Mouse (Mus musculus): ENCODE measurements around the gene Gabpb2.

Gabpb2 gene

GRCm38 (mm10) chr3:95217255-95218134 is at the start of gene Gabpb2:
Gene Gabpb2 (minus strand): TSS chr3:95217916.
- DNase-seq (ENCODE audit: low read depth, low spot score): peak; percentile 98

- no peak for DNase-seq (ENCODE audit: low read depth, low spot score)
Measured at GRCm38 (mm10) chr3:95266052-95266451, 48.3 kb upstream of the Gabpb2 start.

GRCm38 (mm10) chr3:95264724-95265123 is 47.0 kb upstream of the Gabpb2 start:
- peak; percentile 69 for DNase-seq (ENCODE audit: low read depth, low spot score)

- peak; percentile 64 for DNase-seq (ENCODE audit: low read depth, low spot score)
Measured at GRCm38 (mm10) chr3:95263089-95263739, 45.5 kb upstream of the Gabpb2 start.

GRCm38 (mm10) chr3:95261975-95262374 is 44.3 kb upstream of the Gabpb2 start:
- no peak for DNase-seq (ENCODE audit: low read depth, low spot score)

- DNase-seq (ENCODE audit: low read depth, low spot score): no peak
Measured at GRCm38 (mm10) chr3:95256931-95257330, 39.2 kb upstream of the Gabpb2 start.

GRCm38 (mm10) chr3:95250783-95251424 is 33.2 kb upstream of the Gabpb2 start, which contains the start of gene Bnipl:
Gene Bnipl (minus strand): TSS chr3:95251193.
- DNase-seq (ENCODE audit: low read depth, low spot score): no peak

- DNase-seq (ENCODE audit: low read depth, low spot score): peak; percentile 91
Measured at GRCm38 (mm10) chr3:95250361-95250760, 32.6 kb upstream of the Gabpb2 start.

GRCm38 (mm10) chr3:95247660-95248336 is 30.1 kb upstream of the Gabpb2 start:
- DNase-seq (ENCODE audit: low read depth, low spot score): no peak

- peak; percentile 85 for DNase-seq (ENCODE audit: low read depth, low spot score)
Measured at GRCm38 (mm10) chr3:95246465-95247231, 28.9 kb upstream of the Gabpb2 start.

- peak; percentile 64 for DNase-seq (ENCODE audit: low read depth, low spot score)
Measured at GRCm38 (mm10) chr3:95243086-95243485, 25.4 kb upstream of the Gabpb2 start.

- no peak for DNase-seq (ENCODE audit: low read depth, low spot score)
Measured at GRCm38 (mm10) chr3:95241498-95241897, 23.8 kb upstream of the Gabpb2 start, which contains the start of gene Gm128. Gene Gm128 (minus strand): TSS chr3:95241598.

GRCm38 (mm10) chr3:95240900-95241299 is 23.2 kb upstream of the Gabpb2 start:
- DNase-seq (ENCODE audit: low read depth, low spot score): no peak

GRCm38 (mm10) chr3:95239971-95240370 is 22.3 kb upstream of the Gabpb2 start:
- DNase-seq (ENCODE audit: low read depth, low spot score): no peak

- DNase-seq (ENCODE audit: low read depth, low spot score): no peak
Measured at GRCm38 (mm10) chr3:95239022-95239421, 21.3 kb upstream of the Gabpb2 start.

- DNase-seq (ENCODE audit: low read depth, low spot score): peak; percentile 37
Measured at GRCm38 (mm10) chr3:95237541-95238099, 19.9 kb upstream of the Gabpb2 start.

GRCm38 (mm10) chr3:95235386-95236301 is 17.9 kb upstream of the Gabpb2 start:
- DNase-seq (ENCODE audit: low read depth, low spot score): no peak

GRCm38 (mm10) chr3:95233303-95233980 is 15.7 kb upstream of the Gabpb2 start:
- DNase-seq (ENCODE audit: low read depth, low spot score): no peak

GRCm38 (mm10) chr3:95232771-95233170 is 15.1 kb upstream of the Gabpb2 start:
- DNase-seq (ENCODE audit: low read depth, low spot score): peak; percentile 34
